8 mouse cellular contexts compared by ENCODE assay signal in genomic region chr8:11310049-11310448, GRCm38 (mm10). TPM values are rescaled to one million over a fixed set of nuclear protein-coding genes. Genes with fewer than 3 reads are reported as not detected.
DNase-seq lines count a peak whose midpoint lies in the region; ATAC-seq and TF ChIP-seq lines count a peak whose summit lies in the region.

No protein-coding gene starts in this region.

- H3K27ac ChIP-seq in gastrocnemius, adult 2 months, result peak overlapping the region; percentile 94
- H3K27ac ChIP-seq in lung, embryonic 14.5 days (ENCODE audit: low read depth), result peak overlapping the region; percentile 10; the same call in 1 of the 2 replicates
- H3K27ac ChIP-seq in hindbrain, postnatal 0 days, result no peak overlapping the region
- H3K27ac ChIP-seq in small intestine, adult 2 months (ENCODE audit: insufficient read depth, low read depth, low read length), result peak overlapping the region; percentile 12; the same call in 1 of the 2 replicates

- peaks cover 5% of the 10 kb centered on the region; the same call in 1 of the 2 replicates for H3K4me1 ChIP-seq in lung, embryonic 14.5 days (ENCODE audit: insufficient read depth)
- 0 out of 2 replicates have a peak, but pooled peaks cover 4% of the 10 kb centered on the region for H3K4me1 ChIP-seq in hindbrain, postnatal 0 days (ENCODE audit: insufficient read depth, low read length)
- H3K4me1 ChIP-seq in small intestine, adult 2 months (ENCODE audit: control insufficient read depth, insufficient read depth, insufficient read length, low read length), result no peaks in the 10 kb centered on the region; the same call in 1 of the 2 replicates

- DNase-seq in gastrocnemius, adult 2 months, result no peak
- no peak for DNase-seq in gastrocnemius, postnatal 4 days (ENCODE audit: low spot score in 2 of 2)
- no peak for DNase-seq in lung, embryonic 14.5 days
- DNase-seq in lung, postnatal 36 days, result no peak
- DNase-seq in hindbrain, postnatal 0 days (ENCODE audit: low spot score), result no peak
- no peak for DNase-seq in spleen, adult 18-20 months

- no peak for TF ChIP-seq POLR2A in small intestine, adult 2 months (IDR thresholded peaks at IDR 0.05; ENCODE audit: low read depth, low read length)

- H3K36me3 ChIP-seq in lung, embryonic 14.5 days (ENCODE audit: insufficient read depth), result peaks cover 7% of the 10 kb centered on the region
- H3K36me3 ChIP-seq in hindbrain, postnatal 0 days (ENCODE audit: insufficient read depth, low read length), result no peaks in the 10 kb centered on the region
- H3K36me3 ChIP-seq in small intestine, adult 2 months (ENCODE audit: control insufficient read depth, insufficient read depth, low read length), result no peaks in the 10 kb centered on the region

- peak overlapping the region; percentile 82 for H3K4me3 ChIP-seq in gastrocnemius, adult 2 months
- peak overlapping the region; percentile 85; the same call in 1 of the 2 replicates for H3K4me3 ChIP-seq in lung, embryonic 14.5 days (ENCODE audit: low read depth, low read length)
- no peak overlapping the region for H3K4me3 ChIP-seq in hindbrain, postnatal 0 days (ENCODE audit: low read length)
- H3K4me3 ChIP-seq in small intestine, adult 2 months (ENCODE audit: low read depth, low read length), result no peak overlapping the region

- no peak for ATAC-seq in lung, embryonic 14.5 days (ENCODE audit: insufficient read depth)
- ATAC-seq in hindbrain, postnatal 0 days, result no peak
- ATAC-seq in frontal cortex, adult (ENCODE audit: low TSS enrichment), result no peak

- no peak overlapping the region for H3K9ac ChIP-seq in lung, embryonic 14.5 days
- H3K9ac ChIP-seq in hindbrain, postnatal 0 days (replicated peaks; ENCODE audit: low read length), result no peak overlapping the region

- TF ChIP-seq CTCF in gastrocnemius, adult 2 months (IDR thresholded peaks at IDR 0.05), result no peak
- TF ChIP-seq CTCF in lung, embryonic 14.5 days (IDR thresholded peaks at IDR 0.05; ENCODE audit: low read depth), result no peak
- TF ChIP-seq CTCF in hindbrain, postnatal 0 days (IDR thresholded peaks at IDR 0.05; ENCODE audit: low read depth), result no peak
- no peak for TF ChIP-seq CTCF in small intestine, adult 2 months (IDR thresholded peaks at IDR 0.05; ENCODE audit: extremely low read depth, insufficient read length, insufficient replicate concordance, low read depth, low read length)

- 54% methylated on average over 2 of the region's 2 CpGs for WGBS in lung, embryonic 14.5 days
- WGBS in hindbrain, postnatal 0 days, result 74% methylated on average over 2 of the region's 2 CpGs
- WGBS in small intestine, adult 2 months, result 52% methylated on average over 2 of the region's 2 CpGs

- H3K27me3 ChIP-seq in lung, embryonic 14.5 days (ENCODE audit: insufficient read depth, low read length), result no peaks in the 10 kb centered on the region
- peaks cover 13% of the 10 kb centered on the region for H3K27me3 ChIP-seq in hindbrain, postnatal 0 days (ENCODE audit: insufficient read depth, low read length)
- H3K27me3 ChIP-seq in small intestine, adult 2 months (ENCODE audit: control insufficient read depth, insufficient read depth, low read length), result peaks cover 10% of the 10 kb centered on the region; the same call in 1 of the 2 replicates

- intact Hi-C loops in gastrocnemius, adult 2 months (cut with DNase I), result loop anchor here (5.0 kb wide), 2 partner anchors 37 to 48 kb away; no protein-coding TSS in a partner anchor

- peak overlapping the region; percentile 94 for H3K4me2 ChIP-seq in lung, embryonic 14.5 days
- peak overlapping the region; percentile 89 for H3K4me2 ChIP-seq in hindbrain, postnatal 0 days (ENCODE audit: low read depth, low read length)

- H3K9me3 ChIP-seq in lung, embryonic 14.5 days (ENCODE audit: low read depth, low read length), result no peaks in the 10 kb centered on the region
- no peaks in the 10 kb centered on the region for H3K9me3 ChIP-seq in hindbrain, postnatal 0 days (ENCODE audit: low read length)

RNA-seq across cellular contexts. Expression of gene Col4a2, which starts 2.6 kb away (rescaled TPM):
- 10 to 100 TPM; 51.3 to 69.5 TPM for total RNA-seq in gastrocnemius, adult 2 months (2021)
- 100 to 1,000 TPM; 480 to 481 TPM for total RNA-seq in gastrocnemius, postnatal 4 days (2021)
- polyA plus RNA-seq in lung, embryonic 14.5 days (2014; fragmentation: Nextera tagmentation; extraction: Ambion mirVana), result 103 and 111 TPM in 2 replicates
- 76.6 and 95.8 TPM in 2 replicates for total RNA-seq in hindbrain, postnatal 0 days (2014; rRNA removed)
- 26.5 and 27.8 TPM in 2 replicates for polyA plus RNA-seq in hindbrain, postnatal 0 days (2015; fragmentation: Nextera tagmentation; extraction: Ambion mirVana)
- 23.8 and 35.6 TPM in 2 replicates for polyA plus RNA-seq in small intestine, adult 2 months (2012; rRNA removed)

RNA-seq across cellular contexts. Expression of gene Col4a1, which starts 2.6 kb away (rescaled TPM):
- total RNA-seq in gastrocnemius, adult 2 months (2021), result 100 to 1,000 TPM in 1 of 2 experiments, 10 to 100 TPM in 1; 73.3 to 117 TPM
- 1,000 to 10,000 TPM in 1 of 2 experiments, 100 to 1,000 TPM in 1; 969 to 1,074 TPM for total RNA-seq in gastrocnemius, postnatal 4 days (2021)
- 372 and 389 TPM in 2 replicates for polyA plus RNA-seq in lung, embryonic 14.5 days (2014; fragmentation: Nextera tagmentation; extraction: Ambion mirVana)
- 203 and 254 TPM in 2 replicates for total RNA-seq in hindbrain, postnatal 0 days (2014; rRNA removed)
- 46.4 and 55.6 TPM in 2 replicates for polyA plus RNA-seq in hindbrain, postnatal 0 days (2015; fragmentation: Nextera tagmentation; extraction: Ambion mirVana)
- polyA plus RNA-seq in small intestine, adult 2 months (2012; rRNA removed), result 77.8 and 136 TPM in 2 replicates

Comparison
In these comparisons a context has a peak if more than half of its experiments do, and no peak if none do; other contexts are left out.
1. H3K4me3 ChIP-seq: peak in gastrocnemius, adult 2 months (single experiment) and lung, embryonic 14.5 days (single experiment); none in hindbrain, postnatal 0 days (single experiment) and small intestine, adult 2 months (single experiment).